Mouse (Mus musculus): ENCODE data around the gene Cox7a2.

Gene Cox7a2

GRCm38 (mm10) chr9:79759385-79760005, at the start of gene Cox7a2:
Gene Cox7a2, minus strand, starts transcription at chr9:79759878.
- peak; percentile 93 for DNase-seq (ENCODE audit: low read depth)

- no peak for DNase-seq (ENCODE audit: low read depth)
Measured at GRCm38 (mm10) chr9:79809411-79809810, 49.7 kb upstream of the Cox7a2 start.

- no peak for DNase-seq (ENCODE audit: low read depth)
Measured at GRCm38 (mm10) chr9:79807178-79807577, 47.5 kb upstream of the Cox7a2 start.

GRCm38 (mm10) chr9:79806317-79807075, 46.8 kb upstream of the Cox7a2 start:
- no peak for DNase-seq (ENCODE audit: low read depth)

GRCm38 (mm10) chr9:79805426-79805825, 45.7 kb upstream of the Cox7a2 start:
- no peak for DNase-seq (ENCODE audit: low read depth)

- no peak for DNase-seq (ENCODE audit: low read depth)
Measured at GRCm38 (mm10) chr9:79796461-79797135, 36.9 kb upstream of the Cox7a2 start.

GRCm38 (mm10) chr9:79795076-79795475, 35.4 kb upstream of the Cox7a2 start:
- DNase-seq (ENCODE audit: low read depth) = no peak

- DNase-seq (ENCODE audit: low read depth) = peak; percentile 88
Measured at GRCm38 (mm10) chr9:79792841-79793835, 33.5 kb upstream of the Cox7a2 start, which contains the start of gene Tmem30a. Gene Tmem30a, minus strand, starts transcription at chr9:79793507.

- no peak for DNase-seq (ENCODE audit: low read depth)
Measured at GRCm38 (mm10) chr9:79785794-79786085, 26.1 kb upstream of the Cox7a2 start.

- no peak for DNase-seq (ENCODE audit: low read depth)
Measured at GRCm38 (mm10) chr9:79784934-79785793, 25.5 kb upstream of the Cox7a2 start.

GRCm38 (mm10) chr9:79784439-79784838, 24.8 kb upstream of the Cox7a2 start:
- DNase-seq (ENCODE audit: low read depth) = no peak

- DNase-seq (ENCODE audit: low read depth) = no peak
Measured at GRCm38 (mm10) chr9:79779354-79779753, 19.7 kb upstream of the Cox7a2 start.

GRCm38 (mm10) chr9:79766991-79767545, 7.4 kb upstream of the Cox7a2 start:
- DNase-seq (ENCODE audit: low read depth) = no peak

GRCm38 (mm10) chr9:79765329-79765728, 5.7 kb upstream of the Cox7a2 start:
- DNase-seq (ENCODE audit: low read depth) = no peak

GRCm38 (mm10) chr9:79762519-79762918, 2.8 kb upstream of the Cox7a2 start:
- no peak for DNase-seq (ENCODE audit: low read depth)

- DNase-seq (ENCODE audit: low read depth) = no peak
Measured at GRCm38 (mm10) chr9:79760076-79760475, 398 bp upstream of the Cox7a2 start.

- DNase-seq (ENCODE audit: low read depth) = no peak
Measured at GRCm38 (mm10) chr9:79755311-79755710, 4.4 kb downstream of the Cox7a2 start.

- no peak for DNase-seq (ENCODE audit: low read depth)
Measured at GRCm38 (mm10) chr9:79751846-79752245, 7.8 kb downstream of the Cox7a2 start.

- no peak for DNase-seq (ENCODE audit: low read depth)
Measured at GRCm38 (mm10) chr9:79750709-79751108, 9.0 kb downstream of the Cox7a2 start.

GRCm38 (mm10) chr9:79745036-79745435, 14.6 kb downstream of the Cox7a2 start:
- DNase-seq (ENCODE audit: low read depth) = no peak

- no peak for DNase-seq (ENCODE audit: low read depth)
Measured at GRCm38 (mm10) chr9:79735608-79736007, 24.1 kb downstream of the Cox7a2 start.
